Mouse (Mus musculus): ENCODE data around the gene Preb. TPM values are rescaled to one million over a fixed set of nuclear protein-coding genes. Genes with fewer than 3 reads are reported as not detected.
A peak's percentile ranks its signal among the peaks of the same experiment; 100 is the strongest.

Gene Preb
- total and polyA plus RNA-seq, 3 experiments, result 80.3 to 166 (median 84.6) TPM

DNA sequence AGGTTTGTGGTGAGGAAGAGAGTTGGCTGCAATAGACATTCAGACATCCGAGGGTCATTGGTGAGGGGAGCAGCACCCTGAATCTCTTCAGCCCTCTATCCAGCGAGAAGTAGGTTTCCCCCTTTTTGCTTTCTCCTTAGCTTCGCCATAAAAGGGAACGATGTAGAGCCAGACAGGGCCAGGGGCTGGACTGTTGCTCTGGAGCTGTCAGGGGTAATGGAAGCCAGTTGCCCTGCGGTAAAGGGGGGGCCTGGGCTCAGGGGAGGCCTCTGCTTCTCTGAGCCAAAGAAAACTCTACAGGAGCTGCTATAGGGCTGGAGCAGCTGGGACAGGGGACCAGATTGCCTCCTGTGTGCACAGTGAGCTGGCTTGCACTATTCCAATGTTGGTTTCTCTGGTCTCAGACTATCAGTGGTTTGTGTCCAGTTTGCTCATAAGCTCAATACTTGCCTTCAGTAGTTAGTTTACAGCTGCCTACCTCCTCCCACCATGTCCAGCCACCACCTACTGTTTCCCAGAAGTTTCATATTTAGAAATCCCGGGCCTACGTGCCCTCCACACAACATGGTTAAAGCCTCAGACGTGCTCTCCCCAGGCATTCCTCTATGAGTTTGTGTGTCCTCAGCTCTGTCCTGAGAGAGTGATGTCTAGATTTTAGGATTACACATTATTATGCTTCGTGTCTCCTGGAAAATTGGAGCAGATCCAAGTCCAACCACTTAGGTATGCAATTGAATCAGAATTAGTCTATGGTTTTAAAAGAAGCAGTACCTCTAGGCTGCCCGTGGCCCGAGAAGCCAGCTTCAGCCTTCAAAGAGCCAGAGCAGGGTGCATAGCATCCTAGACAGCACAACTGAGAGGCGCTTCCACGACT lies 51.5 kb downstream of the Preb start:
- DNase-seq, result peak; percentile 73 to 80
- Histone ChIP-seq H3K27me3 (ENCODE audit: control insufficient read depth, insufficient read depth, low read length) (no peaks in the 10 kb centered on the region), H3K9ac (ENCODE audit: low read depth, low read length) (peak overlapping the region; percentile 85; the same call in 1 of the 2 replicates), H3K36me3 (ENCODE audit: control insufficient read depth, insufficient read depth, low read length) (peaks cover 3% of the 10 kb centered on the region; the same call in 1 of the 2 replicates), H3K4me1 (ENCODE audit: control insufficient read depth, insufficient read depth, low read length) (peaks cover 17% of the 10 kb centered on the region), H3K4me3 (no peak overlapping the region; the same call in 1 of the 2 replicates), H3K27ac (peak overlapping the region; percentile 96), H3K79me2 (replicated peaks; ENCODE audit: control insufficient read depth, insufficient read depth, low read length) (no peaks in the 10 kb centered on the region)
- 26% methylated on average over 13 of the region's 13 CpGs for WGBS
- no peak for TF ChIP-seq EP300 (IDR thresholded peaks at IDR 0.05; ENCODE audit: insufficient read depth, low read depth, low read length)
- TF ChIP-seq POLR2A (IDR thresholded peaks at IDR 0.05; ENCODE audit: insufficient read depth, low read depth, low read length), result no peak
- TF ChIP-seq CTCF (IDR thresholded peaks at IDR 0.05), result no peak
- intact Hi-C loops (cut with DNase I), result no loop called here

DNA sequence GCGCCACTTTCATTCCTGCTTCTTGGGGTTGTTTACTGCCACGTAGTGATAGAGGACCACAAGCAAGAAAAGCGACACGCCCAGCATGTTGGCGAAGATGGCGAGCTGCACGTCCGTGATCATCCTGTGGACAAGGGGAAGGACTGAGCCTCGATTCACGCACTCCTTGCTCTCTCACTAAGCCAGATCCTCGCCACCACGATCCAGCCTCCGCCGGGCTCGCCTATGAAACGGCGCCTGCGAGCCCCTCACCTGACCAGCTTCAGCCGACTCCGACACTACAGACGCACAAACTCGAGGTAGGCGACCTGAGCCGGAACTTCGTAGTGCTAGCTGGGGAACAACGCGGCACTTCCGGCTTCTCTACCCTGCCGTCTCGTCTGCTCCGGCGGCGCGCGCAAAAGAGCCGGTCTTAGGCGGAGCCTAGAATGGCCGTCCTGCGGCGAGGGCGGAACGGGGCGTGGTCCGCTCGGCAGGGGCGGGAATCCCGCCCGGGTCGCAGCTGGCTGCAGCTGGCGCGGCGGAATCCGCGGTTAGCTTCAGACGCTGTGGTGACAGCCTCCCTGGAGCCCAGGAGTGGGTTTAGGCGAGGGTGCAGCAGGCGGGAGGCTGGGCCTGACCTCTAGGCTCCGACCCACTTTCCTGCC lies 52.6 kb downstream of the Preb start, which contains the start of gene Ost4:
Ost4 (minus strand) TSS at position 376 of the 647 bp plus-strand sequence.
- WGBS, result under 1% methylated on average over 58 of the region's 58 CpGs
- no peaks in the 10 kb centered on the region for H3K27me3 ChIP-seq (ENCODE audit: control insufficient read depth, insufficient read depth, low read length)
- intact Hi-C loops (cut with DNase I), result loop anchor here (1.0 to 2.0 kb wide), 2 partner anchors 20 to 39 kb away; partner anchors contain the start of gene Tmem214
- H3K4me1 ChIP-seq (ENCODE audit: control insufficient read depth, insufficient read depth, low read length), result peaks cover 15% of the 10 kb centered on the region
- H3K79me2 ChIP-seq (replicated peaks; ENCODE audit: control insufficient read depth, insufficient read depth, low read length), result no peaks in the 10 kb centered on the region
- peak within 1 kb of the TSS; percentile 96 for H3K27ac ChIP-seq
- H3K9ac ChIP-seq (ENCODE audit: low read depth, low read length), result peak within 1 kb of the TSS; percentile 88
- TF ChIP-seq CTCF (IDR thresholded peaks at IDR 0.05), result no peak
- peak; percentile 79 for TF ChIP-seq EP300 (IDR thresholded peaks at IDR 0.05; ENCODE audit: insufficient read depth, low read depth, low read length)
- TF ChIP-seq POLR2A (IDR thresholded peaks at IDR 0.05; ENCODE audit: insufficient read depth, low read depth, low read length), result peak; percentile 89
- peak; percentile 99 for DNase-seq
- peaks cover 3% of the 10 kb centered on the region; the same call in 1 of the 2 replicates for H3K36me3 ChIP-seq (ENCODE audit: control insufficient read depth, insufficient read depth, low read length)
- peak within 1 kb of the TSS; percentile 68 for H3K4me3 ChIP-seq

DNA sequence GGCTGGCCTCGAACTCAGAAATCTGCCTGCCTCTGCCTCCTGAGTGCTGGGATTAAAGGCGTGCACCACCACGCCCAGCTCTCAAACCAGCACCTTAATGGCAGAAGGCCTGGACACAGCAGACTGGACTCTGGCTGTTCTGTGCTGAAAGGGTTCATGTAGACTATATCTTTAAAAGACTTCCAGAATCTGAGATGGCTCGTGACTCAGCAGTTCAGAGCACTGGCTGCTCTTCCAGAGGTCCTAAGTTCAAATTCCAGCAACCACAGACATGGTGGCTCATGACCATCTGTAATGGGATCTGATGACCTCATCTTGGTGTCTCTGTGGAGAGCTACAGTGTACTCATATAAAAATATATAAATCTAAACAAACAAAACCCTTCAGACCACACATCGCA lies 58.3 kb downstream of the Preb start:
- Histone ChIP-seq H3K27me3 (ENCODE audit: control insufficient read depth, insufficient read depth, low read length) (no peaks in the 10 kb centered on the region), H3K9ac (ENCODE audit: low read depth, low read length) (no peak overlapping the region), H3K4me1 (ENCODE audit: control insufficient read depth, insufficient read depth, low read length) (peaks cover 2% of the 10 kb centered on the region), H3K79me2 (replicated peaks; ENCODE audit: control insufficient read depth, insufficient read depth, low read length) (no peaks in the 10 kb centered on the region), H3K4me3 (no peak overlapping the region), H3K27ac (no peak overlapping the region), H3K36me3 (ENCODE audit: control insufficient read depth, insufficient read depth, low read length) (peaks cover 3% of the 10 kb centered on the region; the same call in 1 of the 2 replicates)
- TF ChIP-seq EP300 (IDR thresholded peaks at IDR 0.05; ENCODE audit: insufficient read depth, low read depth, low read length), result no peak
- no peak for TF ChIP-seq CTCF (IDR thresholded peaks at IDR 0.05)
- TF ChIP-seq POLR2A (IDR thresholded peaks at IDR 0.05; ENCODE audit: insufficient read depth, low read depth, low read length), result no peak
- DNase-seq, result no peak
- 88% methylated on average over 5 of the region's 5 CpGs for WGBS
- intact Hi-C loops (cut with DNase I), result no loop called here

Other genes starting within 250 kb of the Preb start
- 1 to 10 TPM in 1 of 2 experiments, under 1 TPM in 1; 0.61 to 1.3 TPM for gene Dpysl5, start 248.8 kb downstream of the Preb start, total RNA-seq (2021)
- 0.82 and 1.1 TPM in 2 replicates for gene Dpysl5, start 248.8 kb downstream of the Preb start, polyA plus RNA-seq (2012; rRNA removed)
- 10 to 100 TPM; 36.5 to 38.2 TPM for gene Mapre3, start 145.7 kb downstream of the Preb start, total RNA-seq (2021)
- gene Mapre3, start 145.7 kb downstream of the Preb start, polyA plus RNA-seq (2012; rRNA removed), result 49.1 and 52.8 TPM in 2 replicates
- 10 to 100 TPM; 34.7 to 37.5 TPM for gene Tmem214, start 92.3 kb downstream of the Preb start, total RNA-seq (2021)
- gene Tmem214, start 92.3 kb downstream of the Preb start, polyA plus RNA-seq (2012; rRNA removed), result 55.3 and 55.7 TPM in 2 replicates
- gene Agbl5, start 71.7 kb downstream of the Preb start, total RNA-seq (2021), result 1 to 10 TPM; 4.3 to 4.8 TPM
- 7.8 and 8.7 TPM in 2 replicates for gene Agbl5, start 71.7 kb downstream of the Preb start, polyA plus RNA-seq (2012; rRNA removed)
- 100 to 1,000 TPM; 160 to 161 TPM for gene Ost4, start 52.6 kb downstream of the Preb start, total RNA-seq (2021)
- 191 and 208 TPM in 2 replicates for gene Ost4, start 52.6 kb downstream of the Preb start, polyA plus RNA-seq (2012; rRNA removed)
- gene Emilin1, start 47.0 kb downstream of the Preb start, total RNA-seq (2021), result 10 to 100 TPM; 21.2 to 21.3 TPM
- 30.6 and 31.3 TPM in 2 replicates for gene Emilin1, start 47.0 kb downstream of the Preb start, polyA plus RNA-seq (2012; rRNA removed)
- gene Khk, start 38.9 kb downstream of the Preb start, total RNA-seq (2021), result 10 to 100 TPM; 22.6 to 29.6 TPM
- 31.8 and 40.9 TPM in 2 replicates for gene Khk, start 38.9 kb downstream of the Preb start, polyA plus RNA-seq (2012; rRNA removed)
- under 1 TPM; 0.30 to 0.73 TPM for gene Cgref1, start 14.8 kb downstream of the Preb start, total RNA-seq (2021)
- gene Cgref1, start 14.8 kb downstream of the Preb start, polyA plus RNA-seq (2012; rRNA removed), result 1.2 and 2.0 TPM in 2 replicates
- 1 to 10 TPM; 1.6 TPM for gene Tcf23, start 8.3 kb upstream of the Preb start, total RNA-seq (2021)
- 0.44 and 0.57 TPM in 2 replicates for gene Tcf23, start 8.3 kb upstream of the Preb start, polyA plus RNA-seq (2012; rRNA removed)
- gene Atraid, start 88.0 kb upstream of the Preb start, total RNA-seq (2021), result 10 to 100 TPM; 44.2 to 45.6 TPM
- 100 and 115 TPM in 2 replicates for gene Atraid, start 88.0 kb upstream of the Preb start, polyA plus RNA-seq (2012; rRNA removed)
- 10 to 100 TPM; 11.8 to 13.2 TPM for gene Slc5a6, start 88.6 kb upstream of the Preb start, total RNA-seq (2021)
- 25.5 and 29.1 TPM in 2 replicates for gene Slc5a6, start 88.6 kb upstream of the Preb start, polyA plus RNA-seq (2012; rRNA removed)
- 10 to 100 TPM; 11.0 to 14.0 TPM for gene Cad, start 94.4 kb upstream of the Preb start, total RNA-seq (2021)
- 18.5 TPM in 2 replicates for gene Cad, start 94.4 kb upstream of the Preb start, polyA plus RNA-seq (2012; rRNA removed)
- gene Dnajc5g, start 145.9 kb upstream of the Preb start, total RNA-seq (2021), result not detected
- gene Dnajc5g, start 145.9 kb upstream of the Preb start, polyA plus RNA-seq (2012; rRNA removed), result not detected in 2 replicates
- under 1 TPM in 1 of 2 experiments, not detected in 1; 0.29 TPM for gene Slc30a3, start 147.9 kb upstream of the Preb start, total RNA-seq (2021)
- gene Slc30a3, start 147.9 kb upstream of the Preb start, polyA plus RNA-seq (2012; rRNA removed), result 0.26 and 0.47 TPM in 2 replicates
- gene Trim54, start 156.4 kb upstream of the Preb start, total RNA-seq (2021), result 100 to 1,000 TPM; 250 to 368 TPM
- gene Trim54, start 156.4 kb upstream of the Preb start, polyA plus RNA-seq (2012; rRNA removed), result 186 and 219 TPM in 2 replicates
- gene Ucn, start 178.5 kb upstream of the Preb start, total RNA-seq (2021), result not detected
- gene Ucn, start 178.5 kb upstream of the Preb start, polyA plus RNA-seq (2012; rRNA removed), result not detected in 2 replicates
- gene Mpv17, start 193.9 kb upstream of the Preb start, total RNA-seq (2021), result 10 to 100 TPM; 46.8 to 50.6 TPM
- gene Mpv17, start 193.9 kb upstream of the Preb start, polyA plus RNA-seq (2012; rRNA removed), result 183 and 278 TPM in 2 replicates
- under 1 TPM; 0.55 to 0.81 TPM for gene Gm29609, start 219.6 kb upstream of the Preb start, total RNA-seq (2021)
- 2.4 and 2.5 TPM in 2 replicates for gene Gm29609, start 219.6 kb upstream of the Preb start, polyA plus RNA-seq (2012; rRNA removed)
- gene Gtf3c2, start 219.8 kb upstream of the Preb start, total RNA-seq (2021), result 10 to 100 TPM; 27.4 to 32.3 TPM
- 34.8 and 56.2 TPM in 2 replicates for gene Gtf3c2, start 219.8 kb upstream of the Preb start, polyA plus RNA-seq (2012; rRNA removed)
- gene Snx17, start 232.9 kb upstream of the Preb start, total RNA-seq (2021), result 10 to 100 TPM; 58.1 to 63.2 TPM
- 66.8 and 85.1 TPM in 2 replicates for gene Snx17, start 232.9 kb upstream of the Preb start, polyA plus RNA-seq (2012; rRNA removed)
- gene Eif2b4, start 233.1 kb upstream of the Preb start, total RNA-seq (2021), result 10 to 100 TPM; 48.0 to 50.8 TPM
- 61.3 and 88.9 TPM in 2 replicates for gene Eif2b4, start 233.1 kb upstream of the Preb start, polyA plus RNA-seq (2012; rRNA removed)
- 1 to 10 TPM; 6.6 to 8.1 TPM for gene Zfp513, start 241.9 kb upstream of the Preb start, total RNA-seq (2021)
- gene Zfp513, start 241.9 kb upstream of the Preb start, polyA plus RNA-seq (2012; rRNA removed), result 12.7 and 14.2 TPM in 2 replicates